Mouse (Mus musculus) forebrain, embryonic 12.5 days (tissue): ENCODE data around the gene Creb3l1. TPM values are rescaled to one million over a fixed set of nuclear protein-coding genes. Genes with fewer than 3 reads are reported as not detected.

ENCODE experiments used
- ATAC-seq: fragments of 200-750 bp; cut with Nextera tagmentation; 2 replicates; pipeline ENCODE4 v1.8.0; 2017; ENCODE audit warnings: moderate TSS enrichment; ENCODE audit not compliant: low FRiP score
- H3K27ac ChIP-seq: fragments of 300-500 bp; sonication (generic); 2 replicates; pipeline ENCODE4 v1.5.1; 2016; ENCODE audit warnings: mild to moderate bottlenecking
- H3K27me3 ChIP-seq: fragments of 300-500 bp; sonication (generic); 2 replicates; pipeline ENCODE4 v1.6.1; 2016; ENCODE audit warnings: mild to moderate bottlenecking
- H3K36me3 ChIP-seq: fragments of 300-500 bp; sonication (generic); replicated peaks from 2 replicates; pipeline ENCODE4 v1.6.1; 2016; ENCODE audit warnings: mild to moderate bottlenecking
- H3K4me1 ChIP-seq: fragments of 300-500 bp; sonication (generic); 2 replicates; pipeline ENCODE4 v1.6.1; 2016
- H3K4me2 ChIP-seq: fragments of 300-500 bp; sonication (generic); 2 replicates; pipeline ENCODE4 v1.6.1; 2016; ENCODE audit warnings: mild to moderate bottlenecking, moderate library complexity
- H3K4me3 ChIP-seq: fragments of 300-500 bp; sonication (generic); replicated peaks from 2 replicates; pipeline ENCODE4 v1.5.1; 2016; ENCODE audit warnings: mild to moderate bottlenecking
- H3K9ac ChIP-seq: fragments of 300-500 bp; sonication (generic); 2 replicates; pipeline ENCODE4 v1.6.1; 2016; ENCODE audit warnings: mild to moderate bottlenecking
- H3K9me3 ChIP-seq: fragments of 300-500 bp; sonication (generic); 2 replicates; pipeline ENCODE4 v1.6.1; 2016
- WGBS: fragments of 180-500 bp; shearing (Covaris S2); methylation state at CpG from one replicate; pipeline ENCODE4 v1.1.7; 2016; 5-methylcytosine and 5-hydroxymethylcytosine counted together
- polyA plus RNA-seq: library from polyadenylated mRNA; unstranded; fragments of >200 nt; fragmentation: Nextera tagmentation; extraction: Ambion mirVana; gene quantifications from 2 replicates; pipeline ENCODE4 v1.2.1, GENCODE M21; 2016

The Creb3l1 gene
- polyA plus RNA-seq: 1.4 and 1.5 TPM in 2 replicates

DNA sequence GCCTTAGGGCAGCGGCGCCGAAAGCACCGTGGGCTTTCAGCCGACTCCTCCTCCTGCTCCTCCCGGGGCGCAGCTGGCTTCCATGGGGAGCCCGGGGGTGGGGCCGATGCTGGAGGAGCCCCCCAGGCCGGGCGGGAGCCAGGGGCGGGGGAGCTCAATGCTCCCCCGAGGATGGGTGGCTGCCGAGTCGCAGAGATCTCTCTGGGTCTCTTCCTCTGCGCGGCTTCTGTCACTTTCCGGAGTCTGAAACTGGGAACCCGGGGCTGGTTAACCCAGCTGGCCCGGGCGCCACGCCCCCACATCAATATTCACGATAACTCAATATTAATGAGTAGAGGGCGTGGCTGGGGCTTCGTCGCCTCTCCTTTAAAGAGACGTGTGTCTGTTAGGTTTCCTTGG is at the start of gene Creb3l1:
Creb3l1 (minus strand) TSS at position 229 of the 399 bp plus-strand sequence.
- peak within 1 kb of the TSS; percentile 65 for H3K9ac ChIP-seq
- H3K4me1 ChIP-seq: peaks cover 12% of the 10 kb centered on the region
- no peaks in the 10 kb centered on the region for H3K9me3 ChIP-seq
- peak within 1 kb of the TSS; percentile 53 for H3K4me3 ChIP-seq
- WGBS: 2% methylated on average over 26 of the region's 27 CpGs
- peaks cover 55% of the 10 kb centered on the region for H3K27me3 ChIP-seq
- no peak within 1 kb of the TSS for H3K27ac ChIP-seq
- peak; percentile 57 for ATAC-seq
- H3K4me2 ChIP-seq: peak within 1 kb of the TSS; percentile 99
- H3K36me3 ChIP-seq: no peaks in the 10 kb centered on the region

GRCm38 (mm10) chr2:92071143-92071542 is 46.8 kb upstream of the Creb3l1 start:
- Histone ChIP-seq H3K4me3 (no peak overlapping the region), H3K9me3 (no peaks in the 10 kb centered on the region), H3K4me1 (no peaks in the 10 kb centered on the region), H3K4me2 (no peak overlapping the region), H3K27me3 (no peaks in the 10 kb centered on the region), H3K27ac (no peak overlapping the region), H3K9ac (no peak overlapping the region), H3K36me3 (no peaks in the 10 kb centered on the region)
- 83% methylated on average over 4 of the region's 4 CpGs for WGBS
- no peak for ATAC-seq

DNA sequence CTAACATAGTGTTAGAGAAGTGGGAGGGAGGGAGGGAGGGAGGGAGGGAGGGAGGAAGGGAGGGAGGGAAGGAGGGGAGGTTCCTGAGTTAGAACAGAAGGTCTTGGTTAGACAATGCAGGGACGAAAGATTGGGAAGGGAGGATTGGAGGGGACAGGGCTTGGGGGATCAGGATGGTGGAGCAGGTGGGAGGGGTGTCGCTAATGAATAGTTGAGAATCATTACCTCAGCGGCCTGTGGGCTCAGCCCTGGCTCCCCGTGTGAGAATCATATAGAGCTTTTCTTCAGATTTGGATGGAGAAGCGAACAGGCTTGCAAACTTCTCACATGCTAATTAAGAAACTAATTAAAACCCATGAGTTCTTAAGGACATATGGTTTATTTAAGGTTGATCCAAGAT is 45.3 kb upstream of the Creb3l1 start:
- no peaks in the 10 kb centered on the region for H3K9me3 ChIP-seq
- no peak overlapping the region for H3K4me2 ChIP-seq
- H3K4me3 ChIP-seq: no peak overlapping the region
- 43% methylated on average over 5 of the region's 5 CpGs for WGBS
- H3K4me1 ChIP-seq: no peaks in the 10 kb centered on the region
- H3K36me3 ChIP-seq: no peaks in the 10 kb centered on the region
- no peaks in the 10 kb centered on the region; the same call in 1 of the 2 replicates for H3K27me3 ChIP-seq
- no peak overlapping the region; the same call in 1 of the 2 replicates for H3K27ac ChIP-seq
- ATAC-seq: peak; percentile 17; the same call in 1 of the 2 replicates
- H3K9ac ChIP-seq: no peak overlapping the region

- Histone ChIP-seq H3K4me1 (no peaks in the 10 kb centered on the region), H3K9ac (no peak overlapping the region), H3K36me3 (no peaks in the 10 kb centered on the region), H3K4me2 (no peak overlapping the region), H3K9me3 (no peaks in the 10 kb centered on the region), H3K4me3 (no peak overlapping the region), H3K27ac (no peak overlapping the region), H3K27me3 (no peaks in the 10 kb centered on the region; the same call in 1 of the 2 replicates)
- 78% methylated on average over 3 of the region's 3 CpGs for whole genome bisulfite sequencing
- no peak for ATAC-seq
These were observed 43.3 kb upstream of the Creb3l1 start for GRCm38 (mm10) chr2:92067600-92067999.

DNA sequence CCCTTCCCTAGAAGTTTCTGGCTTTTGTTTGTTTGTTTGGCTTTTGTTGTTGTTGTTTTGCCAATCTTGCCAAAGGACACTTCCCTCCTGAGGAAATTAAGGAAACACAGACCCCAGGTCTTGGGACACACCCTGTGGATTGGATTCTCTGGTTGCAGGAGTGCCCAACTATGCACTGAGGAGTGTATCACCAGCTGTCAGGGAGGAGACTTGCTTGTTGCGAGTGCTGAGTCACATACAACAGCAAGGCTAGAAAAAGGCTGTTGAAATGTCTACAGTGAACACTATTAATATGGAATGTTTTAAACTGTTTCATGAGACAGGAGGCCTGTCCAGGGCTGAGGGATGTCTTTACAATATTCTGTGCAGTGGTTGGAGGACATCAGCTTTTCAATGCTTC is 42.6 kb upstream of the Creb3l1 start:
- Histone ChIP-seq H3K4me1 (no peaks in the 10 kb centered on the region), H3K9ac (no peak overlapping the region), H3K4me2 (no peak overlapping the region), H3K4me3 (no peak overlapping the region), H3K9me3 (no peaks in the 10 kb centered on the region), H3K27me3 (peaks cover 2% of the 10 kb centered on the region; the same call in 1 of the 2 replicates), H3K27ac (no peak overlapping the region), H3K36me3 (no peaks in the 10 kb centered on the region)
- no peak for ATAC-seq
- WGBS: 79% methylated on average over 1 of the region's 1 CpGs

DNA sequence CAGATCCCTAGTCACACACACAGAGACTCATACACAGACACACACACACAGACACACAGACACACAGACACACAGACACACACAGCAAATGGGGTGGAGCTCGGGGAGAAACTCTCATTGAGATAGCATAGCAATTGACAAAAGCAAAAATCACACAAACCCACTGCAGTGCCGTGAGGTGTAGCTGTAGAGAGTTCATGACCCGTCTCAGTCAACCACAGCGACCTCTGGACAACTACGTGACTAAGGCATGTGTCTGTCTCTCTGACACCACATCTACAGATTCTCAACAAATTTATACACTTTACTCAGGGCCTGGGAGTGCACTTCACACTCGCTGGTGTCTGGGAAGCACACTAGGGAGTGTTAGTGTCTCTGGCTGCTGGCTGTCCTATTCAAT is 41.6 kb upstream of the Creb3l1 start:
- Histone ChIP-seq H3K4me3 (no peak overlapping the region), H3K27ac (no peak overlapping the region), H3K27me3 (peaks cover 7% of the 10 kb centered on the region; the same call in 1 of the 2 replicates), H3K36me3 (no peaks in the 10 kb centered on the region), H3K4me2 (no peak overlapping the region), H3K9me3 (no peaks in the 10 kb centered on the region), H3K9ac (no peak overlapping the region), H3K4me1 (no peaks in the 10 kb centered on the region)
- 69% methylated on average over 6 of the region's 6 CpGs for WGBS
- no peak for ATAC-seq

- WGBS: 89% methylated on average over 8 of the region's 8 CpGs
- no peak overlapping the region for H3K4me3 ChIP-seq
- ATAC-seq: no peak
These were observed 41.1 kb upstream of the Creb3l1 start for GRCm38 (mm10) chr2:92065269-92065888.

GRCm38 (mm10) chr2:92063106-92063505 is 38.8 kb upstream of the Creb3l1 start:
- Histone ChIP-seq H3K27ac (no peak overlapping the region), H3K27me3 (peaks cover 28% of the 10 kb centered on the region), H3K9ac (no peak overlapping the region), H3K4me1 (peaks cover 13% of the 10 kb centered on the region), H3K4me2 (no peak overlapping the region), H3K4me3 (no peak overlapping the region), H3K36me3 (no peaks in the 10 kb centered on the region), H3K9me3 (no peaks in the 10 kb centered on the region)
- ATAC-seq: no peak
- 71% methylated on average over 5 of the region's 5 CpGs for WGBS

More at GRCm38 (mm10) chr2:92065269-92065888, 41.1 kb upstream of the Creb3l1 start:
- H3K4me2 ChIP-seq: no peak overlapping the region
- peaks cover 12% of the 10 kb centered on the region for H3K27me3 ChIP-seq
- H3K9ac ChIP-seq: no peak overlapping the region
- H3K4me1 ChIP-seq: no peaks in the 10 kb centered on the region
- no peak overlapping the region for H3K27ac ChIP-seq
- no peaks in the 10 kb centered on the region for H3K36me3 ChIP-seq
- no peaks in the 10 kb centered on the region for H3K9me3 ChIP-seq

DNA sequence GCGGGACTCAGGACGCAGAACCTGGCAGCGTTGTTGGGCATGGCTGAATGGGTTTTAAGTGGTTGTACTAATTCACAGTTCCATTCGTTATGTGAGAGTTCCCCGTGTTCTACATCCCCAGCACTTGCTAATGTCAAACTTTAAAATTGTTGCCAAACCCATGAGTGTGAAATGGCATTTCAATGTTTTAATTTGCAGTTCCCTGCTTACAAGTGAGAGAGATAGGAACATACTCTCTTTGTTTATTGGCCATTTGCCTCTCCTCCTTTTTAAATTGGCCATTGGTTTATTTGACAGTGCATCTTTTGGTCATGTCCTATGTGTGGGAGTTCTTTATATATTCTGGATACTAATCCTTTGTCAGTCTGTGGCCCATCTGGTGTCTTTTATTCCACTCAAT is 37.0 kb upstream of the Creb3l1 start:
- Histone ChIP-seq H3K4me1 (peaks cover 13% of the 10 kb centered on the region), H3K27ac (no peak overlapping the region), H3K36me3 (no peaks in the 10 kb centered on the region), H3K27me3 (peaks cover 42% of the 10 kb centered on the region), H3K9ac (no peak overlapping the region), H3K4me3 (no peak overlapping the region), H3K9me3 (no peaks in the 10 kb centered on the region), H3K4me2 (no peak overlapping the region)
- 71% methylated on average over 5 of the region's 5 CpGs for WGBS
- no peak for ATAC-seq

GRCm38 (mm10) chr2:92060291-92060690 is 36.0 kb upstream of the Creb3l1 start:
- Histone ChIP-seq H3K4me3 (peak overlapping the region; percentile 64), H3K9ac (no peak overlapping the region), H3K4me1 (peaks cover 23% of the 10 kb centered on the region), H3K27me3 (peaks cover 46% of the 10 kb centered on the region), H3K9me3 (no peaks in the 10 kb centered on the region), H3K27ac (no peak overlapping the region), H3K36me3 (no peaks in the 10 kb centered on the region), H3K4me2 (peak overlapping the region; percentile 91)
- 9% methylated on average over 6 of the region's 6 CpGs for WGBS
- ATAC-seq: no peak

DNA sequence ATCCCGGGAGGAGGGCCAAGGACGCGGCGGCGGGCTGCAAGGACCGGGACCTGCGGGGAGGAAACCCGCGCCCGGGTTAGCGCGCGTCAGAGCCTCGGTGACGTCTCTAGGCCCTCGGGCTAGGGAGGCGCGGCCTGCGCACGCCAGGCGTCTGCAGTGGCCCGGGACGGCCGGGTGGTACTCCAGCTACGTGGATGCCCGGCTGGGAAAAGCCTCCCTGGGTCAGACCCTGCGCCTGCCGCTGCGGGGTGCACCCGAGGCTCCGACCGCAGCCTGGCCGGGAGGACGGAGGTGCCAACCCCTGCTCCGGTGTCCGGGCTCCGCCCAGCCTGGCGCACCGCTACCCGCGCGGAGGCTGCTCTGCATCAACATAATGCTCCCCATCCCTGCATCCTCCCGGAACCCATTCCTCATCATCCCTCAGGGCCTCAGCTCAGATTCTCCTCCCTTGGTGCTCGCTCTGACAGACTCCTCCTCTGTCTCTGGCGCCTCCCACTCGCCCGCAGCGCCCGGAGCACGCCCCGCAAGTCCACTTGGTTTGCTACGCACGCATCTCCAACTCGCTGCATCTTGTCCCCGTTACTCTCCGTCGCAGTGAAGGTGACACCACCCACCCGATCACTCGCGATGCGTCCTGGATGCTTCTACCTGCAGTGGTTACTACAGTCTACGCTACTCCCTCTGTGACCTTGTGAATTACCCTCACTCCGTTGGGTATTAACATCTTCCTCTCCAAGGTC is 35.3 kb upstream of the Creb3l1 start:
- Histone ChIP-seq H3K36me3 (no peaks in the 10 kb centered on the region), H3K4me1 (peaks cover 26% of the 10 kb centered on the region), H3K9me3 (no peaks in the 10 kb centered on the region), H3K27me3 (peaks cover 52% of the 10 kb centered on the region), H3K27ac (no peak overlapping the region), H3K4me2 (peak overlapping the region; percentile 91), H3K4me3 (peak overlapping the region; percentile 64), H3K9ac (peak overlapping the region; percentile 67)
- WGBS: under 1% methylated on average over 63 of the region's 63 CpGs
- ATAC-seq: peak; percentile 81

- H3K4me3 ChIP-seq: peak overlapping the region; percentile 64
- H3K9me3 ChIP-seq: no peaks in the 10 kb centered on the region
- whole genome bisulfite sequencing: 2% methylated on average over 11 of the region's 11 CpGs
- H3K27ac ChIP-seq: no peak overlapping the region
- H3K36me3 ChIP-seq: no peaks in the 10 kb centered on the region
- peaks cover 59% of the 10 kb centered on the region for H3K27me3 ChIP-seq
- peaks cover 26% of the 10 kb centered on the region for H3K4me1 ChIP-seq
- no peak for ATAC-seq
- H3K4me2 ChIP-seq: peak overlapping the region; percentile 91
- H3K9ac ChIP-seq: peak overlapping the region; percentile 67
These were observed 34.6 kb upstream of the Creb3l1 start for GRCm38 (mm10) chr2:92058936-92059335.
